Mouse (Mus musculus) forebrain, embryonic 16.5 days (tissue): Measurements from ENCODE around the gene Kcnq1. TPM values are rescaled to one million over a fixed set of nuclear protein-coding genes. Genes with fewer than 3 reads are reported as not detected.

Experiments
- ATAC-seq: fragments of 200-750 bp; cut with Nextera tagmentation; 2 replicates; pipeline ENCODE4 v1.8.0; 2017; ENCODE audit warnings: mild to moderate bottlenecking, moderate library complexity
- H3K27ac ChIP-seq: fragments of 300-500 bp; sonication (generic); 2 replicates; pipeline ENCODE4 v1.5.1; 2014; ENCODE audit warnings: low read length, control low read depth
- H3K27me3 ChIP-seq: fragments of 300-500 bp; sonication (generic); replicated peaks from 2 replicates; pipeline ENCODE4 v1.6.1; 2014; ENCODE audit warnings: low read length; ENCODE audit not compliant: control insufficient read depth, insufficient read depth
- H3K36me3 ChIP-seq: fragments of 300-500 bp; sonication (generic); 2 replicates; pipeline ENCODE4 v1.6.1; 2014; ENCODE audit not compliant: control insufficient read depth, insufficient read depth
- H3K4me1 ChIP-seq: fragments of 300-500 bp; sonication (generic); replicated peaks from 2 replicates; pipeline ENCODE4 v1.6.1; 2014; ENCODE audit warnings: low read length; ENCODE audit not compliant: control insufficient read depth, insufficient read depth
- H3K4me2 ChIP-seq: fragments of 300-500 bp; sonication (generic); 2 replicates; pipeline ENCODE4 v1.6.1; 2014; ENCODE audit warnings: mild to moderate bottlenecking, low read length, control low read depth
- H3K4me3 ChIP-seq: fragments of 300-500 bp; sonication (generic); replicated peaks from 2 replicates; pipeline ENCODE4 v1.5.1; 2014; ENCODE audit warnings: mild to moderate bottlenecking, low read length, control low read depth
- H3K9ac ChIP-seq: fragments of 300-500 bp; sonication (generic); replicated peaks from 2 replicates; pipeline ENCODE4 v1.6.1; 2014; ENCODE audit warnings: low read depth, low read length, control low read depth
- H3K9me3 ChIP-seq: fragments of 300-500 bp; sonication (generic); 2 replicates; pipeline ENCODE4 v1.6.1; 2016; ENCODE audit warnings: low read length; ENCODE audit not compliant: control insufficient read depth
- WGBS: fragments of 180-500 bp; shearing (Covaris S2); extraction: QIAGEN DNeasy Blood & Tissue Kit; methylation state at CpG from one replicate; pipeline ENCODE4 v1.1.7; 2014; 5-methylcytosine and 5-hydroxymethylcytosine counted together
- polyA plus RNA-seq: library from polyadenylated mRNA; unstranded; fragments of >200 nt; fragmentation: Nextera tagmentation; extraction: Ambion mirVana; gene quantifications from 2 replicates; pipeline ENCODE4 v1.2.1, GENCODE M21; 2015

The Kcnq1 gene
- polyA plus RNA-seq, 1 experiment from 2014 or later, result 1.1 TPM

- H3K27ac ChIP-seq, result no peak overlapping the region
- no peaks in the 10 kb centered on the region for H3K4me1 ChIP-seq
- H3K9me3 ChIP-seq, result no peaks in the 10 kb centered on the region
- H3K4me3 ChIP-seq, result no peak overlapping the region
- no peak overlapping the region for H3K4me2 ChIP-seq
- ATAC-seq, result no peak
- H3K9ac ChIP-seq, result no peak overlapping the region
- no peaks in the 10 kb centered on the region for H3K27me3 ChIP-seq
- no peaks in the 10 kb centered on the region for H3K36me3 ChIP-seq
These were observed 155.1 kb downstream of the Kcnq1 start for GRCm38 (mm10) chr7:143261246-143261645.

DNA sequence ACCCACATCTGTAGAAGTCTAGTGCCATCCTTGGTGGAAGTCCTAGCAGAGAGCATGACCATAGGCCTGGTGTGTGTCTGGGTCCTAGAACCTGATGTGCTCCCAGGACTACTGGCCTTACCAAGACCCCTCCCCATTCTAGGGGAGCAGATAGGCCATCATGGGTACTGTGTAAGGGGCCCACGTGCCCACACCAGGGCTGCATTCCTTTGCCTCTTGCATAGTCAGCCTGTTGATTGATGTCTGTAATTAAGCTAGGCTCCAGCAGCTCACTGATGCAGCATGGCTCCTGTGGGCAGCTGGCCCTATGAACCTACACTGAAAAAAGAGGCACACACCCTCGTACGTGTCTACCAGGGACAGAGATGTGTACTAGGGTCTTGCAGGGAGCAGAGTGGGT lies 157.4 kb downstream of the Kcnq1 start:
- no peak overlapping the region for H3K27ac ChIP-seq
- H3K4me1 ChIP-seq, result no peaks in the 10 kb centered on the region
- H3K4me2 ChIP-seq, result no peak overlapping the region
- H3K9me3 ChIP-seq, result no peaks in the 10 kb centered on the region
- no peaks in the 10 kb centered on the region for H3K36me3 ChIP-seq
- H3K27me3 ChIP-seq, result no peaks in the 10 kb centered on the region
- no peak overlapping the region for H3K4me3 ChIP-seq
- WGBS, result 68% methylated on average over 3 of the region's 3 CpGs
- no peak overlapping the region for H3K9ac ChIP-seq
- ATAC-seq, result no peak

GRCm38 (mm10) chr7:143263966-143264365 lies 157.8 kb downstream of the Kcnq1 start:
- no peak overlapping the region for H3K4me3 ChIP-seq
- H3K27me3 ChIP-seq, result no peaks in the 10 kb centered on the region
- WGBS, result 85% methylated on average over 4 of the region's 4 CpGs
- H3K9me3 ChIP-seq, result no peaks in the 10 kb centered on the region
- no peak overlapping the region for H3K27ac ChIP-seq
- H3K36me3 ChIP-seq, result no peaks in the 10 kb centered on the region
- H3K9ac ChIP-seq, result no peak overlapping the region
- no peak for ATAC-seq
- H3K4me2 ChIP-seq, result no peak overlapping the region
- H3K4me1 ChIP-seq, result no peaks in the 10 kb centered on the region

GRCm38 (mm10) chr7:143265386-143265785 lies 159.2 kb downstream of the Kcnq1 start:
- WGBS, result 88% methylated on average over 11 of the region's 11 CpGs
- H3K9ac ChIP-seq, result no peak overlapping the region
- ATAC-seq, result no peak

DNA sequence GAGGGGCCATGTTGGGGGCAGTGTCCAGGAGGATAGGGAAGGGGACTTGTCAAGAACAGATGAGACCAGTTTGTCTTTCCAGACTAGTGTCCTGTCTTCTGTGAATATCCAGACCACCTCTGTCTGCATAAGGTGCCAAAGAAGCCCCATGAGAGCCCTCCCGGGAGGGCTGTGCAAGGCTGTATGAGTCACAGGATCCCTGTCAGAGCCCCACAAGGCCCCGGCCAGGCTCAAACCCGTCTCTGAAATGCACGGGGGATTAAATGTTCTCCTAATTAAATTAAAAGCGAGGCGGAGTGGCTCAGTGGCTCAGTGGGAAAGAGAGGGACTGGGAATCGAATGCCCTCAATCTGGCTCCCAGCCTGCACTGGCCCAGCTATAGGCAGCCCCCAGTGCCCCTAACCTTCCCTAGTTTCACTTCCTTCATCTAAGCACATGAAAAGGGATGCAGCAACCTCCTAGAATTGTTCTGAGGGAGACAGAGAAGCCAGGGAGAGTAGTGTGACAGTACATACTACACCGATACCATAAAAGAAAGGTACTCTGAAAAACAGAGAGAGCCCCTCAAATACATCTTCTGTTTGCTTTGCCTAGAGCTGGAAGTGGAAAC lies 159.8 kb downstream of the Kcnq1 start:
- Histone ChIP-seq H3K27ac (no peak overlapping the region), H3K9ac (no peak overlapping the region), H3K4me2 (no peak overlapping the region), H3K9me3 (no peaks in the 10 kb centered on the region), H3K27me3 (no peaks in the 10 kb centered on the region), H3K4me1 (no peaks in the 10 kb centered on the region), H3K4me3 (no peak overlapping the region), H3K36me3 (no peaks in the 10 kb centered on the region)
- no peak for ATAC-seq
- WGBS, result 54% methylated on average over 8 of the region's 8 CpGs

More at GRCm38 (mm10) chr7:143265386-143265785, 159.2 kb downstream of the Kcnq1 start:
- no peaks in the 10 kb centered on the region for H3K4me1 ChIP-seq
- no peak overlapping the region for H3K4me3 ChIP-seq
- H3K4me2 ChIP-seq, result no peak overlapping the region
- no peak overlapping the region for H3K27ac ChIP-seq
- no peaks in the 10 kb centered on the region for H3K27me3 ChIP-seq
- no peaks in the 10 kb centered on the region for H3K36me3 ChIP-seq
- no peaks in the 10 kb centered on the region for H3K9me3 ChIP-seq

GRCm38 (mm10) chr7:143273747-143274146 lies 167.6 kb downstream of the Kcnq1 start:
- Histone ChIP-seq H3K27me3 (no peaks in the 10 kb centered on the region), H3K4me3 (no peak overlapping the region), H3K9me3 (no peaks in the 10 kb centered on the region), H3K4me1 (no peaks in the 10 kb centered on the region), H3K4me2 (no peak overlapping the region), H3K36me3 (no peaks in the 10 kb centered on the region), H3K9ac (no peak overlapping the region), H3K27ac (no peak overlapping the region)
- 76% methylated on average over 4 of the region's 4 CpGs for WGBS
- ATAC-seq, result no peak

DNA sequence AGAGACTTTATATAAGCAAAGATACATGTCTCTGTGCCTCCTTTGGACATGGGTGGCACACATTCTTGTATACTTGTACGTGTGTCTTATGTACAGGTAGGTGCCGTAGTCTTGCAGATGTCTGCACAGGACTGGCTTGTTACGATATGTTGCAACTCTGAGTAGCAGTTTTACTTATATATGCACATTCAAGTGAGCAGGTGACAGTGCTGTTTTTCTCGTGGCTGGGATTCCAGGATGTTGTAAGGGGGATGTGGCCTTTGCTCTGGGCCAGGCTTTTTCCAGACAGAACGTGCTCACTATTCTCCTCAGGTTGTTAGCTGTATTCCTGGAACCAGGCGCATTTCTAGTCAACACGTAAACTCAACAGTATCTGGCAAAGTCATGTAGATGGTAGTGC lies 168.9 kb downstream of the Kcnq1 start:
- Histone ChIP-seq H3K9ac (no peak overlapping the region), H3K4me2 (no peak overlapping the region), H3K27ac (no peak overlapping the region), H3K9me3 (no peaks in the 10 kb centered on the region), H3K36me3 (no peaks in the 10 kb centered on the region), H3K27me3 (no peaks in the 10 kb centered on the region), H3K4me1 (no peaks in the 10 kb centered on the region), H3K4me3 (no peak overlapping the region)
- 90% methylated on average over 7 of the region's 7 CpGs for WGBS
- ATAC-seq, result no peak

DNA sequence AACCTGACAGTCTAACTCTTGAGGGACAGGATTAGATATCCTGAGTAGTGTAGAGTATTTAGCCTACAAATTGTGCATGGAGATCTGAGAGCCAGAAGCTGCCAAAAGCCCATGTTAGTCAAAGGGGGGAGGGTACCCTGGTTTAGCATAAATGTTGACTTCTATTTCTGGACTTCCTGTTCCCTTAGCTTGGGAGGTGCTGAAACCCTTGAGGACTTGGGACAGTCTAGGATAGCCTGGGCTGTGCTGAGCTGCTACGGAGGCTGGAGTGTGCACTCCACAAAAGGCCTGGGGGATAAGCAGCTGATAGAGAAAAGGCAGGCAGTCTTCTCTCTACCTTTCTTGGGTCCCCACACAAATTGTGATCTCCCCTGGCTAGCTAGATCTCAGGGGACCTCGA lies 177.5 kb downstream of the Kcnq1 start:
- WGBS, result 75% methylated on average over 2 of the region's 2 CpGs
- H3K36me3 ChIP-seq, result no peaks in the 10 kb centered on the region
- ATAC-seq, result no peak

GRCm38 (mm10) chr7:143284866-143285265 lies 178.7 kb downstream of the Kcnq1 start:
- H3K9me3 ChIP-seq, result no peaks in the 10 kb centered on the region
- peaks cover 17% of the 10 kb centered on the region for H3K4me1 ChIP-seq
- no peak overlapping the region for H3K4me3 ChIP-seq
- WGBS, result 15% methylated on average over 1 of the region's 1 CpGs
- H3K36me3 ChIP-seq, result no peaks in the 10 kb centered on the region
- no peak overlapping the region for H3K27ac ChIP-seq
- H3K9ac ChIP-seq, result no peak overlapping the region
- no peak overlapping the region for H3K4me2 ChIP-seq
- peaks cover 2% of the 10 kb centered on the region; the same call in 1 of the 2 replicates for H3K27me3 ChIP-seq
- no peak for ATAC-seq

More for the DNA sequence above, 177.5 kb downstream of the Kcnq1 start:
- Histone ChIP-seq H3K4me3 (no peak overlapping the region), H3K27ac (no peak overlapping the region), H3K4me1 (peaks cover 7% of the 10 kb centered on the region), H3K27me3 (peaks cover 2% of the 10 kb centered on the region; the same call in 1 of the 2 replicates), H3K9me3 (no peaks in the 10 kb centered on the region), H3K4me2 (no peak overlapping the region), H3K9ac (no peak overlapping the region)

DNA sequence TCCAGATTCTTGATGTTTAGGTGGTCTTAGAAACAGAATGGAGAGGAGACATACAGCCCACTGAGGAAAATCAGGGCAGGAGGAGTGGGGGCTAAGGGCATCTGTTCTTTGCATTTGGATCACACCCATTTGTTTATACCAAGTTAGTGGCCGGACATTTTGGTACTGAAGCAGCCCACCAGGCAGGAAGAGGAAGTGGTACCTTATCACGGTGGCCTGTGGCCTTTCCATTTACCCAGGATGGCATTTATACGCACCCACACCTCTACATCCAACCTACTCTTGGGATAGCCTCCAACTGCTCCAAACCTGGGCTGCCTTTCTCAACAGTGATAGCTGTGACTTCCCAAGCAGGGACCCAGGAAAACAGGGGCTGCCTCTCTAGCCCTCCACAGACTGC lies 179.3 kb downstream of the Kcnq1 start:
- Histone ChIP-seq H3K36me3 (no peaks in the 10 kb centered on the region), H3K9me3 (no peaks in the 10 kb centered on the region), H3K4me3 (no peak overlapping the region), H3K4me2 (no peak overlapping the region), H3K27me3 (peaks cover 2% of the 10 kb centered on the region; the same call in 1 of the 2 replicates), H3K27ac (no peak overlapping the region), H3K4me1 (peaks cover 17% of the 10 kb centered on the region), H3K9ac (no peak overlapping the region)
- WGBS, result 86% methylated on average over 3 of the region's 3 CpGs
- no peak for ATAC-seq
